Mouse (Mus musculus) stomach, embryonic 16.5 days (tissue): ENCODE data around the gene P2ry2. TPM values are rescaled to one million over a fixed set of nuclear protein-coding genes. Genes with fewer than 3 reads are reported as not detected.

Experiments
- ATAC-seq: fragments of 200-750 bp; cut with Nextera tagmentation; 2 replicates; pipeline ENCODE4 v1.8.0; 2017; ENCODE audit warnings: moderate number of reproducible peaks, moderate TSS enrichment; ENCODE audit not compliant: insufficient read depth, low FRiP score
- H3K27ac ChIP-seq: fragments of 300-500 bp; sonication (generic); 2 replicates; pipeline ENCODE4 v1.5.1; 2014; ENCODE audit warnings: low read length
- H3K27me3 ChIP-seq: fragments of 300-500 bp; sonication (generic); 2 replicates; pipeline ENCODE4 v1.6.1; 2014; ENCODE audit warnings: low read length, control low read depth, mixed read lengths; ENCODE audit not compliant: control insufficient read depth, insufficient read depth
- H3K36me3 ChIP-seq: fragments of 300-500 bp; sonication (generic); 2 replicates; pipeline ENCODE4 v1.6.1; 2014; ENCODE audit warnings: low read length; ENCODE audit not compliant: control insufficient read depth, insufficient read depth
- H3K4me1 ChIP-seq: fragments of 300-500 bp; sonication (generic); 2 replicates; pipeline ENCODE4 v1.6.1; 2014; ENCODE audit warnings: low read length, control low read depth, mixed read lengths; ENCODE audit not compliant: control insufficient read depth, insufficient read depth
- H3K4me2 ChIP-seq: fragments of 300-500 bp; sonication (generic); 2 replicates; pipeline ENCODE4 v1.6.1; 2014; ENCODE audit warnings: low read depth, low read length, mixed read lengths
- H3K4me3 ChIP-seq: fragments of 300-500 bp; sonication (generic); replicated peaks from 2 replicates; pipeline ENCODE4 v1.5.1; 2014; ENCODE audit warnings: mild to moderate bottlenecking, low read length
- H3K9ac ChIP-seq: fragments of 300-500 bp; sonication (generic); 2 replicates; pipeline ENCODE4 v1.6.1; 2014; ENCODE audit warnings: low read length
- H3K9me3 ChIP-seq: fragments of 300-500 bp; sonication (generic); replicated peaks from 2 replicates; pipeline ENCODE4 v1.6.1; 2016; ENCODE audit warnings: low read length, control low read depth; ENCODE audit not compliant: control insufficient read depth
- WGBS: fragments of 180-500 bp; shearing (Covaris S2); extraction: QIAGEN DNeasy Blood & Tissue Kit; methylation state at CpG from one replicate; pipeline ENCODE4 v1.1.7; 2014; 5-methylcytosine and 5-hydroxymethylcytosine counted together
- polyA plus RNA-seq: library from polyadenylated mRNA; unstranded; fragments of >200 nt; fragmentation: Nextera tagmentation; extraction: Ambion mirVana; gene quantifications from 2 replicates; pipeline ENCODE4 v1.2.1, GENCODE M21; 2015

P2ry2 gene
- polyA plus RNA-seq, 1 experiment from 2014 or later, result 8.5 TPM

GRCm38 (mm10) chr7:100997951-100998577 lies 14.6 kb downstream of the P2ry2 start:
- H3K36me3 ChIP-seq, result no peaks in the 10 kb centered on the region
- ATAC-seq, result no peak
- peaks cover 2% of the 10 kb centered on the region; the same call in 1 of the 2 replicates for H3K4me1 ChIP-seq
- H3K9me3 ChIP-seq, result no peaks in the 10 kb centered on the region
- 82% methylated on average over 31 of the region's 31 CpGs for WGBS
- H3K4me2 ChIP-seq, result no peak overlapping the region
- no peak overlapping the region for H3K27ac ChIP-seq
- no peak overlapping the region for H3K9ac ChIP-seq
- no peaks in the 10 kb centered on the region for H3K27me3 ChIP-seq
- H3K4me3 ChIP-seq, result no peak overlapping the region

DNA sequence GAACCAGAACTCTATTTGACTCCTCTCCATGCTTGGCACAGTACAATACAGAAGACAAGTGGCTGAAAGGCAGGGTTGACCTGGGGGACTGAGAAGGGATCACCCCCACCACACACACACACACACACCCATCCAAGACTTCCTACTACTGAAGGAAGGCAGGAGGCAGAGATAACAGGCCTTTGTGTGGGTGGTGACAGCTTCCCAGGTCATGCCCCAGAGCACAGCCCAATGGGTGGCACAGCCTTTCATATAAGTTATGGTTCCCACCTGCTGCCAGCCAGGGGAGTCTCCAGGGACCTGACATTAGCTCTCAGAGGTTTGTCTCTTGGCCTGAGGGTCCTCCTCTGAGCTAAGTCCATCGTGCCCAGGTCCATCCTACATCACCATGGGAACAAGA lies 15.5 kb downstream of the P2ry2 start:
- 79% methylated on average over 1 of the region's 1 CpGs for WGBS
- 0 out of 2 replicates have a peak, but pooled peaks cover 3% of the 10 kb centered on the region for H3K4me1 ChIP-seq
- H3K4me2 ChIP-seq, result no peak overlapping the region
- H3K9me3 ChIP-seq, result no peaks in the 10 kb centered on the region
- ATAC-seq, result no peak
- H3K27me3 ChIP-seq, result no peaks in the 10 kb centered on the region
- H3K9ac ChIP-seq, result no peak overlapping the region
- H3K36me3 ChIP-seq, result no peaks in the 10 kb centered on the region
- H3K27ac ChIP-seq, result no peak overlapping the region
- no peak overlapping the region for H3K4me3 ChIP-seq

DNA sequence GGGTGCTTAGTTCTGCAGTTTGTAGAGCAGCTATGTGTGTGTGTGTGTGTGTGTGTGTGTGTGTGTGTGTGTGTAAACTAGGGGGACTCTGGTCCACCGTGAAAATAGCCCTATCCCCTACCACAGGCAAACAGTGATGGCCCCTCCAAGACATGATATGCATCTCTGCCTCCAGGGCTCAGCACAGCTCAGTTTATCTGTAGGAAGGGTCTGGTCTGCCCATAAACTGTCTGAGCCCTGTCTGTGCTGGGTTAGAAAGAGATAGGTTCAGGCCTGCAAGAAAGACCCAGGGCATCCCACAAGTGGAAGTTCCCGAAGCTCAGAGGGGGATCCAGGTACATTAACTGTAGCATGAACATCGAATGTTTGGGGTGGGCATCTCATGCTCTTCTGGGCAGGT lies 16.7 kb downstream of the P2ry2 start:
- Histone ChIP-seq H3K4me3 (no peak overlapping the region), H3K9me3 (no peaks in the 10 kb centered on the region), H3K9ac (no peak overlapping the region), H3K27ac (no peak overlapping the region), H3K27me3 (no peaks in the 10 kb centered on the region), H3K36me3 (no peaks in the 10 kb centered on the region), H3K4me2 (no peak overlapping the region), H3K4me1 (0 out of 2 replicates have a peak, but pooled peaks cover 3% of the 10 kb centered on the region)
- 78% methylated on average over 3 of the region's 3 CpGs for WGBS
- no peak for ATAC-seq

- no peaks in the 10 kb centered on the region for H3K9me3 ChIP-seq
- H3K27ac ChIP-seq, result no peak overlapping the region
- WGBS, result 83% methylated on average over 7 of the region's 7 CpGs
- H3K4me2 ChIP-seq, result no peak overlapping the region
- 0 out of 2 replicates have a peak, but pooled peaks cover 3% of the 10 kb centered on the region for H3K4me1 ChIP-seq
- ATAC-seq, result no peak
- H3K9ac ChIP-seq, result no peak overlapping the region
- H3K27me3 ChIP-seq, result no peaks in the 10 kb centered on the region
- H3K36me3 ChIP-seq, result no peaks in the 10 kb centered on the region
- no peak overlapping the region for H3K4me3 ChIP-seq
Observed at GRCm38 (mm10) chr7:100995260-100995864, 17.3 kb downstream of the P2ry2 start.

- Histone ChIP-seq H3K9ac (no peak overlapping the region), H3K36me3 (no peaks in the 10 kb centered on the region), H3K27me3 (no peaks in the 10 kb centered on the region), H3K4me1 (0 out of 2 replicates have a peak, but pooled peaks cover 5% of the 10 kb centered on the region), H3K27ac (no peak overlapping the region; the same call in 1 of the 2 replicates), H3K4me2 (no peak overlapping the region), H3K9me3 (no peaks in the 10 kb centered on the region), H3K4me3 (no peak overlapping the region)
- no peak for ATAC-seq
- 60% methylated on average over 4 of the region's 4 CpGs for WGBS
Observed at GRCm38 (mm10) chr7:100993166-100993565, 19.5 kb downstream of the P2ry2 start.

DNA sequence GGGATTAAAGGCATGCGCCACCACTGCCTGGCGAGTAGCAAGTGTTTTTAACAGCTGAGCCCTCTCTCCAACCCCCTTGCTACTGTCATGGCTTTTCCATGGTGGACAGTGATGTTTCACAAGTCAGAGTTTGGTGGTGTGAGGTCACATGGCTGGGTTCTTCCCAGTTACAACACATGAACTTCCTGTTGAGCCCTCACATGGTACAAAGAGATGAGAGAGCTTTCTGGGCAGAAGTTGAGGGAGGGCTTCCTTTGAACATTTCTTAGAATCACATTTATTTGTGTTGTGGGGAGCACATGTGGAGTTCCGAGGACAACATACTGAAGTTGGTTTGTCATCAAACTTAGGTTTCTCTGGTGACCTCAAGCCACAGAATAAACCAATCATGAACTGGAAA lies 20.7 kb downstream of the P2ry2 start:
- H3K27ac ChIP-seq, result no peak overlapping the region
- no peak overlapping the region for H3K9ac ChIP-seq
- 82% methylated on average over 3 of the region's 3 CpGs for WGBS
- no peaks in the 10 kb centered on the region for H3K9me3 ChIP-seq
- no peaks in the 10 kb centered on the region for H3K36me3 ChIP-seq
- 0 out of 2 replicates have a peak, but pooled peaks cover 6% of the 10 kb centered on the region for H3K4me1 ChIP-seq
- no peak for ATAC-seq
- H3K4me3 ChIP-seq, result no peak overlapping the region
- no peak overlapping the region for H3K4me2 ChIP-seq
- no peaks in the 10 kb centered on the region for H3K27me3 ChIP-seq

GRCm38 (mm10) chr7:100990636-100991311 lies 21.9 kb downstream of the P2ry2 start:
- H3K36me3 ChIP-seq, result no peaks in the 10 kb centered on the region
- H3K9ac ChIP-seq, result no peak overlapping the region
- H3K9me3 ChIP-seq, result no peaks in the 10 kb centered on the region
- WGBS, result 68% methylated on average over 9 of the region's 9 CpGs
- H3K27ac ChIP-seq, result peak overlapping the region; percentile 33; the same call in 1 of the 2 replicates
- H3K27me3 ChIP-seq, result no peaks in the 10 kb centered on the region
- no peak overlapping the region for H3K4me3 ChIP-seq
- 0 out of 2 replicates have a peak, but pooled peaks cover 6% of the 10 kb centered on the region for H3K4me1 ChIP-seq
- no peak for ATAC-seq
- H3K4me2 ChIP-seq, result no peak overlapping the region

DNA sequence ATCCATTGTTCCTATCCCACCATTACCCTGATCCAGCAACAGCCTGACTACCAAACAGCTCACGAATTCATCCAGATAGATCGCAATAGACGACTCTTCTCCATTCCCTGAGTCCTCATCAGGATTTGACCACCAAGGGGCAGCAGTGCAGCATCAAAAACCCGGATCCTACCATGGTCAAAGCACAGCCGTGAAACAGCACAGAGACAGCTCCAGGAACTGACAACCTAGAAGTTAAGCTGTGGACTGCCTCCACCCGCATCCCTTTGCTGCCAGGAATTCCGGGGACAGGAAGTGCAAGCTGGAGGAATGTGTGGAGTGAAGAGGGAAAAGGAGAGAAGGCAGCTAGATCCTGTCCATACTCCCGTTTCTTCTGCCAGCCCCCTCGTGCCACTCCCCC lies 24.6 kb downstream of the P2ry2 start:
- H3K4me2 ChIP-seq, result peak overlapping the region; percentile 27; the same call in 1 of the 2 replicates
- no peaks in the 10 kb centered on the region for H3K9me3 ChIP-seq
- H3K27me3 ChIP-seq, result no peaks in the 10 kb centered on the region
- H3K36me3 ChIP-seq, result no peaks in the 10 kb centered on the region
- peaks cover 14% of the 10 kb centered on the region for H3K4me1 ChIP-seq
- no peak overlapping the region for H3K9ac ChIP-seq
- no peak overlapping the region for H3K4me3 ChIP-seq
- no peak overlapping the region for H3K27ac ChIP-seq
- WGBS, result 13% methylated on average over 9 of the region's 9 CpGs
- peak; percentile 75 for ATAC-seq
